Mouse (Mus musculus): ENCODE results near the gene Fam83f. TPM values are rescaled to one million over a fixed set of nuclear protein-coding genes. Genes with fewer than 3 reads are reported as not detected.
A peak's percentile ranks its signal among the peaks of the same experiment; 100 is the strongest.

Gene Fam83f
- polyA plus RNA-seq, 1 experiment from 2014 or later, result 0.52 TPM

DNA sequence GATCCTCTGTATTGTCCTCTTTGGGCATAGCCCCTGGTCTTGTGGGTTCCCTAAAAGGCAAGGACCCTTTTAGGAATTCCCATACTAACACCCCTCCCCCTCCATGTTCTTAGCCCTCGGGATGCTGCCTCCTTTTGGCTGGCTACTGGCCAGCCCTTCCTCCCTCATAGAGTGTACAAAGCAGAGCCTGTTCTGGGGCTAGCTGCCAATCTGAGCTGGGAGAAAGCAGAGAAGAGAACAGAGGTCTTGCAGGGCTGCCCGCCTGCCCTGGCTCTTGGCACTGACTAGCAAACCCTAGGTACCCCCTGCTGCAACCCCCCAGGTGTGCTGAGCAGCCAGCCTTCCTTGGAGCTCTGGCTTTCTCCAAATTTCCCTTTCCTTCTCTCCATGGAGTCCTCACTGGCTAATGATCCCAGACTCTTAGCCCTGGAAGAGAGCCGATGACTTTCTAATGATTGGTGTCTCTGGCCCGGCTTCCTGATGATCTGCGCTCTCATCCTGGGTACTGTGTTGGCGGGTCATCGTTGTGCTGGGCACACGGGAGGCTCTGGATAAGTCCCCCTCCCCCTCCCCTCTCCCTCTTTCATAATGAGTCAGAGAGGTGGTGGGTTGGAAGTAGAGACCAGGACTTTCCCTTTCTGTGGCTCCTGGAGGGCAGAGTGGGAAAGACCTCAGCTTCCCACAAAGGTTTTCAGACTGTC lies 8.0 kb downstream of the Fam83f start:
- Histone ChIP-seq H3K27me3 (replicated peaks) (no peaks in the 10 kb centered on the region), H3K9ac (no peak overlapping the region), H3K9me3 (no peaks in the 10 kb centered on the region), H3K4me2 (no peak overlapping the region), H3K4me3 (no peak overlapping the region), H3K36me3 (replicated peaks) (no peaks in the 10 kb centered on the region), H3K4me1 (peaks cover 34% of the 10 kb centered on the region), H3K27ac (peak overlapping the region; percentile 22; the same call in 1 of the 2 replicates)
- 40% methylated on average over 8 of the region's 8 CpGs for WGBS
- peak; percentile 30; the same call in 1 of the 2 replicates for ATAC-seq (replicated peaks)

DNA sequence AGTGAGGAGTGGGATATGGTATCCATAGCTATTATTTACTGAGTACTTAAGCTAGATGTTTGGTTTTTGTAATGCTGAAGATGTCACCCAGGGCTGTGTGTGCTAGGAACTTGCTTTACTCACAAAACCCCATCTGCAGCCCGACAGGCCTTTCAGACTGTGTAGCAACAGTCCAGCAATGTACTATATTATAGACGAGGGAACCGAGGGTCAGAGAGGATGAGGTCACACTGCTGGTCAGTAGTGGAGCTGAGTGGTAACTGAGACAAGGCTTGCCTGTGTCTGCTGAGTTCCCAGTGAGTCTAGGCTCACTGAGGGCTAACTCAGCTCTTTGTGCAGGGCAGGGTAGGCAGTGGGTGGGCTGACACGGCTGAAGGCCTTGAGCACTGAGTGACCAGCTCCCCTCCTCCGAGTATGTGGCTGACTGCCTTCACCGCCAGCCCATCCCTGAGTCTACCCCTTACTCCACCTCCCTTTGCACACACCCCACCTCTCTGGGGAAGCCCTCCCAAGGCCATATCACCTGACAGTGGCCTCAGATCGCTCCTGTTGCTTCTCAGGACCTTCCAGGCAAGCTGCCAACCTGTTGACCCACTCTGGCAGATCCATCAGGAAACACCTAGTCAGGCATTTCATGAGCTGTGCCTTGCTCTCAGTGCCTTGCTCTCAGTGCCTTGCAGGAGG lies 8.8 kb downstream of the Fam83f start:
- ATAC-seq (replicated peaks), result no peak
- no peaks in the 10 kb centered on the region for H3K36me3 ChIP-seq (replicated peaks)
- H3K4me1 ChIP-seq, result peaks cover 42% of the 10 kb centered on the region
- no peak overlapping the region for H3K4me2 ChIP-seq
- no peak overlapping the region for H3K27ac ChIP-seq
- 56% methylated on average over 7 of the region's 7 CpGs for WGBS
- no peak overlapping the region for H3K4me3 ChIP-seq
- H3K27me3 ChIP-seq (replicated peaks), result no peaks in the 10 kb centered on the region
- H3K9ac ChIP-seq, result no peak overlapping the region
- no peaks in the 10 kb centered on the region for H3K9me3 ChIP-seq

DNA sequence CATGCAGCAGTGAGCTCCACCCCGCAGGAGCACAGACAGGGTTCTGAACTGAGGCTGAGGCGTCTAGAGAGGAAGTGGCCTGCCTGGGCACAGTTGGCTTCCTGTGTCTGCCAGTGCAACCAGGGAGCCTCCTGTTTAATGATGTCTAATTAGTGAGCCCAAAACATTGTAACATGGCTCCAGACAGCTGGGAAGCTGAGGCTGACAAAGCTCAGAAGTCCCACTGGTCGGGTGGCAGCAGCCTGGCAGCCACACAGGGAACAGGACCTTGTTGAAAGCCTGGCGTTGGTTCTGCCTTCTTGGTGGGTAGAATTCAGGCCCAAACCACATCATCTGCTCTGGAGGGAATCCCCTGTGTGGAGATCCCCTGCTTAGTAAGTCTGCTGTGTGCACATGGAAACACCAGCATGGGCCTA lies 9.8 kb downstream of the Fam83f start:
- H3K27ac ChIP-seq, result no peak overlapping the region
- WGBS, result 64% methylated on average over 4 of the region's 4 CpGs
- no peaks in the 10 kb centered on the region for H3K36me3 ChIP-seq (replicated peaks)
- H3K4me3 ChIP-seq, result no peak overlapping the region
- no peak overlapping the region for H3K9ac ChIP-seq
- H3K27me3 ChIP-seq (replicated peaks), result no peaks in the 10 kb centered on the region
- peaks cover 51% of the 10 kb centered on the region for H3K4me1 ChIP-seq
- H3K4me2 ChIP-seq, result no peak overlapping the region
- no peaks in the 10 kb centered on the region for H3K9me3 ChIP-seq
- no peak for ATAC-seq (replicated peaks)

DNA sequence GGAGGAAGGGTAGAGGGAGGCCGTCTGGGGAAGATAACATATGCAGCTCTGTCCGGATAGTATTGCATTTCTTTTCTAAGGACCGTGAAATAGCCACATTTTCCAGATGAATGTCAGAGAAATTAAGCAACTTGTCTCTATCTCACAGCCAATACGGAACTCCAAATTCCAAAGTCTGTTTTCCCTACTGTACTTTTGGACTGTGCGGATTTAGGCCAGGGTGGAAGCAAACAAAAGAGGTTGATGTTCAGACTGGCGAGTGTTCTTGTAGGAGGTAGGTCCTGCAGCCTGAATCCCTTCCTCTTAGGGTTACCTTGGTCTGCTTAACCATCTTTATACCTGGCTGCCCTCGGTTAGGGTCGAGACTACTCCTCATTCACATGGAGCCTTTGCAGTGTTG lies 10.7 kb downstream of the Fam83f start:
- Histone ChIP-seq H3K36me3 (replicated peaks) (no peaks in the 10 kb centered on the region), H3K4me1 (peaks cover 51% of the 10 kb centered on the region), H3K9ac (no peak overlapping the region), H3K9me3 (no peaks in the 10 kb centered on the region), H3K4me3 (no peak overlapping the region), H3K27ac (no peak overlapping the region), H3K4me2 (no peak overlapping the region), H3K27me3 (replicated peaks) (no peaks in the 10 kb centered on the region)
- no peak for ATAC-seq (replicated peaks)
- 85% methylated on average over 8 of the region's 8 CpGs for WGBS

DNA sequence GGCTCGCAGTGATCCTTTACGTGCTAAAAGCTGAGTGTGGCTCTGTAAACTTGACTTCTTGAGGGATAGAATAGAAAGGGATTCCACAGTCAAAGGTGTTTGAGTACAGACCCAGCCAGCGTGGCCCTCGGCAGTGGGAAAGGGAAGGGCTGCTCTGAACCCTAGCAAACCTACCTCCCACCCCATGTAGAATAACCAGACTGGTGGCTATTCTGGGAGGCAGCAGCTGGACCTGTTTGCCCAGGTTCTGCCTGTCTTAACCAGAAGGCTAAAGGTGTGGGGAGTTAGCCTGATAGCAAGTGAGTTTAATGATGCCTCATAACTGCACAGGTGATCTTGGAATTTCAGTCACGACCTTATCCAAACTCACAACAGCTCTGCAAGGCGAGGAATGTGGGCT lies 11.5 kb downstream of the Fam83f start:
- H3K27me3 ChIP-seq (replicated peaks), result no peaks in the 10 kb centered on the region
- H3K4me2 ChIP-seq, result no peak overlapping the region
- no peak overlapping the region for H3K4me3 ChIP-seq
- H3K27ac ChIP-seq, result 0 out of 2 replicates have a peak overlapping the region, but pooled peaks have one; percentile 27
- no peak overlapping the region for H3K9ac ChIP-seq
- H3K36me3 ChIP-seq (replicated peaks), result no peaks in the 10 kb centered on the region
- H3K9me3 ChIP-seq, result no peaks in the 10 kb centered on the region
- ATAC-seq (replicated peaks), result no peak
- peaks cover 46% of the 10 kb centered on the region for H3K4me1 ChIP-seq
- 82% methylated on average over 6 of the region's 6 CpGs for WGBS

DNA sequence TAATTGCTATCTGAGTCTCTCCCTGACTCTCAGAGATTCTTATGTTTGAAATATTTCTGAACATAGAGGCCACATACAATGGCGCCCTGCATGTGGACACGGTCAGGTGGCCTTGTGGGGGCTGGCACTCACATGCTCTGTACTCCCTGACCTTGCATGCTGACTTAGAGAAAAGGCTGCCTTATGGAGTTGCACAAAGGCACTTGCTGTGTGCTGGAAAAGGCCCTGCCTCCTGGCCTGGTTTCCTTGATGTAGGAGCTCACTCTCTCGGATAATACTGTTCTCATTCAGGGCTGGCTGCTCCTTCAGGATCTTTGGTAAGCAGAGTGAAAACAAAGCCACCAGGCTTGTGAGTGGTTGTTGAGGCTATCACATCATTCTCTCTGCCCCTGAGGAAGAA lies 12.3 kb downstream of the Fam83f start:
- WGBS, result 46% methylated on average over 3 of the region's 3 CpGs
- H3K4me1 ChIP-seq, result peaks cover 45% of the 10 kb centered on the region

DNA sequence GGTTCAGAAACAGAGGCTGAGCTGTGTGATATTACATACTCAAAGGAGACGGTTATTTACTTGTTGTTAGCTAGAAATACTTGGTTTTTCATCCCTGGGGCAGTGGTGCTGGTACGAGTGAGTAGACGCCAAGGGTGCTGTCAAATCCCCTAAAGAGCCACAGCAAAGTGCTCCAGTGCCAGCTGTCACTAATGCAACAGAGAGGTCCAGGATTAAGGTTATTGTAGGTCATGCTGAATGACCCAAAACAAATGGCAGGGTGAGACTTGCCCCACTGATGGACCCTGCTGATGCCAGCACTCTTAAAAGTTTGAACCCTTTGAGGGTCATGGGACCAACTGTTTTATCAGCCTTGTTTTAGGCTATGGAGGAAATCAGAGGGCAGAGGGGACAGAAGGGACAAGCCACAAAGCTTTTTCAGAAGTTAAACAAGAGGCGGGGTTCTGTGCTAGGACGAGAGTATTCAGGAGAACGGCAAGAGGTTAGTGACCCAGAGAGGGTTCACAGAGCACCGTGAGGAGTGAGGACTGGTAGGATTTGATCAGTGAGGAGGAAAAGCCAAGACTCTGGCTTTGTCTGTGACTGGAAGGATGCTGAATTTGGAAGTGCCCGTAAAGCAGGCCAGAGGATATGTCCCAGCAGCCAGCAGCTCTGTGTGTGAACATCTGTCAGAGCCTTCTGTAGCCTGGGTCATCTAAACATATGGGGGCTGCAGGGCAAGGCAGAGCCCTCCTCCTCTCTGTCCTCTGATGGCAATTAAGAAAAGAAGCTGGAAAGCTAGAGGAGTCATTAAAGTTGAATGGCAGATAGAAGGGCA lies 13.3 kb downstream of the Fam83f start:
- 13% methylated on average over 8 of the region's 8 CpGs for WGBS
- H3K27ac ChIP-seq, result peak overlapping the region; percentile 31
- ATAC-seq (replicated peaks), result peak; percentile 56; the same call in 1 of the 2 replicates

More for the DNA sequence above, 12.3 kb downstream of the Fam83f start:
- no peak overlapping the region for H3K9ac ChIP-seq
- H3K9me3 ChIP-seq, result no peaks in the 10 kb centered on the region
- H3K27me3 ChIP-seq (replicated peaks), result no peaks in the 10 kb centered on the region
- H3K27ac ChIP-seq, result peak overlapping the region; percentile 27; the same call in 1 of the 2 replicates
- H3K36me3 ChIP-seq (replicated peaks), result no peaks in the 10 kb centered on the region
- H3K4me2 ChIP-seq, result no peak overlapping the region
- ATAC-seq (replicated peaks), result no peak
- no peak overlapping the region for H3K4me3 ChIP-seq

DNA sequence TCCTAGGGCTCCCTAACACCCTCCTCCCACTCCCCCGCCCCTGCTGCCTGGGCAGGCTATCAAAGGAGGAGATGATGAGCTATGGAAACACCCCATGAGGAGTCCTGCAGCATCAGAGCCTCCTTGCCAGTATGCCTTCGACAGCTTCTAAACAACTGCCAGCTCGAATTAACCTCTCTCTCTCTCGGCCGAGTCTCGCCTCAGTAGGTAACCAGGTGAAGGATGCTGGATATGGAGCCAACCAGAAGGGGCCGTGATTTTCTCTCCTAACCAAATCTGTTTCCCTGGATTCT lies 13.9 kb downstream of the Fam83f start:
- ATAC-seq (replicated peaks), result peak; percentile 80
- no peaks in the 10 kb centered on the region for H3K36me3 ChIP-seq (replicated peaks)
- 15% methylated on average over 7 of the region's 7 CpGs for WGBS
- no peaks in the 10 kb centered on the region for H3K27me3 ChIP-seq (replicated peaks)
- peak overlapping the region; percentile 31; the same call in 1 of the 2 replicates for H3K27ac ChIP-seq
- peaks cover 33% of the 10 kb centered on the region for H3K4me1 ChIP-seq
- no peak overlapping the region for H3K4me3 ChIP-seq
- no peak overlapping the region for H3K4me2 ChIP-seq
- no peaks in the 10 kb centered on the region for H3K9me3 ChIP-seq
- H3K9ac ChIP-seq, result 0 out of 2 replicates have a peak overlapping the region, but pooled peaks have one; percentile 6

More for the DNA sequence above, 13.3 kb downstream of the Fam83f start:
- no peak overlapping the region; the same call in 1 of the 2 replicates for H3K4me2 ChIP-seq
- peaks cover 37% of the 10 kb centered on the region for H3K4me1 ChIP-seq
- no peaks in the 10 kb centered on the region for H3K36me3 ChIP-seq (replicated peaks)
- H3K27me3 ChIP-seq (replicated peaks), result no peaks in the 10 kb centered on the region
- H3K9ac ChIP-seq, result peak overlapping the region; percentile 6; the same call in 1 of the 2 replicates
- no peak overlapping the region for H3K4me3 ChIP-seq
- no peaks in the 10 kb centered on the region for H3K9me3 ChIP-seq

DNA sequence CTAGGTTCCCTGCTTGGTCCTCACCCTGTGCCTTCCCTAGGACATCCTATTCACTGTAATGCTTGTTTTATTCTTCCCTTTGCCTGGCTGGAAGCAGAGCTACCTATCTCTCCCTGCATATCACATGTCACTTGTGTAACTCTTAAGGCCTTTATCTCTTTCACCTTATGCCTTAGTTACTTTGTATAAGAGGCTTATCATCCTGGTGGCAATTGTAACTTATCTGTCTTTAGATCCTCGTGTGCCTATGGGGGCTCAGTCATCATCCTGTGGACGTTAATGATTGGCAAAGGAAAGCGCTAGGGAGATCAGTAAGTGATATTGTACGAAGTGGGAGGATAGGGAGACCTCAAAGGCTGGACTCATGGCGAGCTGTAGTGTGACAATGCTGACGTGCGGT lies 16.9 kb downstream of the Fam83f start:
- Histone ChIP-seq H3K27ac (no peak overlapping the region), H3K36me3 (replicated peaks) (no peaks in the 10 kb centered on the region), H3K4me1 (peaks cover 37% of the 10 kb centered on the region), H3K27me3 (replicated peaks) (no peaks in the 10 kb centered on the region), H3K4me3 (no peak overlapping the region), H3K9ac (no peak overlapping the region), H3K4me2 (no peak overlapping the region), H3K9me3 (no peaks in the 10 kb centered on the region)
- no peak for ATAC-seq (replicated peaks)
- WGBS, result 69% methylated on average over 7 of the region's 7 CpGs

DNA sequence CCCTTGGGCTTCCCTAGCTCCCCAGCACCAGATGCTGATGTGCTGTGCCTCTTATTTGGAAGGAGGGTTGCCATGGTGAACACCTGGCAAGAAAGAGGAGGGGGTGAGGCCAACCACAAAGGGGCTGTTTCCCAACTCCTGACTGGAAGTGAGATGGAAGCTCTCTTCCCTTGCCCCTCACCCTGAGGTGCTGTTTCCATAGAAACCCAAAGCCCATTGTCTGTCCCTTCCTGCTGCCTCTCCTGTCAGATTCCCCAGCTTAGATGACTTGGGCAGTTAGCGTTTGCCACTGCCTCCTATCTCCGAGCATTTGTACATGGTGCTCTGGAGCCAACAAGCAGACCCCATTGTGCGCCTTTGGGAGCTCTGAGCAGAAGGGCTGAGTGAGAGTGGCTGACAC lies 21.8 kb downstream of the Fam83f start:
- H3K27ac ChIP-seq, result peak overlapping the region; percentile 49
- H3K4me1 ChIP-seq, result peaks cover 26% of the 10 kb centered on the region
- no peaks in the 10 kb centered on the region for H3K36me3 ChIP-seq (replicated peaks)
- no peaks in the 10 kb centered on the region for H3K9me3 ChIP-seq
- ATAC-seq (replicated peaks), result peak; percentile 41; the same call in 1 of the 2 replicates
- no peaks in the 10 kb centered on the region for H3K27me3 ChIP-seq (replicated peaks)
- H3K4me2 ChIP-seq, result peak overlapping the region; percentile 41; the same call in 1 of the 2 replicates
- WGBS, result 24% methylated on average over 3 of the region's 3 CpGs
- no peak overlapping the region for H3K9ac ChIP-seq
- no peak overlapping the region for H3K4me3 ChIP-seq

DNA sequence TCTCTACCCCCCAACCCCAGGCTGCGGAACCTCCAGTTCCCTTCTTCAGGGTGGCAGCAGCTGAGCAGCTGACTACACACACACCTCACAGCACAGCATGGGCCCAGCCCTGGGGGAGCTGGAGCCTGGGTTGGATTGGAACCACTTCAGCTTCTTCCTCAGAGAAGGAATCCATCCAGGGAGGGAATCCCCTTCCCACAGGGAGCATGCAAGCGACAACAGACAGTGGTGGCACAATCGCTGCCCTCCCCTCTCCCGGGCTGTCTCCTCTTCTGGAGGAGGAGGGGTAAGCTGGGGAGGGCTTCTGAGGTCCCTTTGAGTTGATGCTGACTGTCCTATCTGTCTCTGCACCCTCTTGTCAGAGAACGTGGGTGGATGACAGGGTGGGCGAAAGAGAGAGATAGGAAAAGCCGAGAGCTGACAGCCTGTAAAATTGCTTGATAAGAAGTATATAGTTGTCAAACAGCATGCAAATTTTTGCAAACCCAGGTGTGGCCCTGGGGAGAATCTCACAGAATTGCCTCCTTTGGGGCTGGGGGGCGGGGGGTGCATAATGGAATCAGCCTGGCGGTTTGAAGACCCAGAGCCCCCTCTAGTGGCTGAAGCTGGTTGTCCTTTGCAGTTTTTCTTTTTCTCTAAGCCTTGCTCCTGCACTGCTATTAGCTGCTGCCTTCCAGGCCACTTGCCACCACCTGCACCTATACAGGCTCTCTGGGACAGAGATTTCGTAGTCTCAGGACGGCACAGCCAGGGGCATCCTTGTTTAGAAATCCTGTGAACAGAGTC lies 22.7 kb downstream of the Fam83f start:
- Histone ChIP-seq H3K36me3 (replicated peaks) (no peaks in the 10 kb centered on the region), H3K4me1 (peaks cover 26% of the 10 kb centered on the region), H3K27me3 (replicated peaks) (no peaks in the 10 kb centered on the region; the same call in 1 of the 2 replicates), H3K4me3 (peak overlapping the region; percentile 11; the same call in 1 of the 2 replicates), H3K27ac (peak overlapping the region; percentile 49), H3K9me3 (no peaks in the 10 kb centered on the region), H3K4me2 (peak overlapping the region; percentile 41), H3K9ac (no peak overlapping the region)
- peak; percentile 69 for ATAC-seq (replicated peaks)
- WGBS, result 15% methylated on average over 11 of the region's 11 CpGs
